Mouse (Mus musculus) MEL (cell line): ENCODE measurements at regions not wholly inside any gene's neighbourhood (a gene's known extent, or its start where the extent isn't known, plus 50 kb on each side); places are given as distances from the start of the nearest gene placed in this dataset.

Experiments used
- DNase-seq: peaks from one replicate; pipeline ENCODE4 v3.0.0; 2011; ENCODE audit warnings: low read depth, low spot score
- H3K27ac ChIP-seq: 2 replicates; pipeline ENCODE4 v1.5.1; 2012; ENCODE audit warnings: low read depth, mild to moderate bottlenecking, control low read depth, low read length, moderate library complexity; ENCODE audit not compliant: control insufficient read depth
- H3K27me3 ChIP-seq, 2 experiments: fragments of 150-350 bp in 1 of 2; sonication (generic) in 1 of 2; 2 replicates each; pipeline ENCODE4 v1.6.1; 2012; ENCODE audit warnings: low read length in 2 of 2, mild to moderate bottlenecking in 2 of 2, improper control_type of control experiment in 1 of 2, moderate library complexity in 1 of 2; ENCODE audit not compliant: insufficient read depth in 2 of 2, control insufficient read depth in 1 of 2
- H3K36me3 ChIP-seq, 2 experiments: 2 replicates each; pipeline ENCODE4 v1.6.1; 2012 to 2014; ENCODE audit warnings: low read length in 2 of 2, improper control_type of control experiment in 1 of 2, inconsistent platforms in 1 of 2, mild to moderate bottlenecking in 1 of 2; ENCODE audit not compliant: insufficient read depth in 2 of 2, control insufficient read depth in 1 of 2
- H3K4me1 ChIP-seq, 2 experiments: fragments of 150-350 bp in 1 of 2; sonication (generic) in 1 of 2; 2 replicates each; pipeline ENCODE4 v1.6.1; 2012; ENCODE audit warnings: low read length in 2 of 2, improper control_type of control experiment in 1 of 2, mild to moderate bottlenecking in 1 of 2; ENCODE audit not compliant: insufficient read depth in 2 of 2, control insufficient read depth in 1 of 2
- H3K4me3 ChIP-seq, 2 experiments: fragments of 150-350 bp in 1 of 2; sonication (generic) in 1 of 2; 2 replicates each; pipeline ENCODE4 v1.5.1; 2012; ENCODE audit warnings: low read depth in 2 of 2, low read length in 2 of 2, mild to moderate bottlenecking in 2 of 2, moderate library complexity in 2 of 2, control low read depth in 1 of 2, improper control_type of control experiment in 1 of 2; ENCODE audit not compliant: control insufficient read depth in 1 of 2, insufficient read depth in 1 of 2
- H3K79me2 ChIP-seq: 2 replicates; pipeline ENCODE4 v1.6.1; 2012; ENCODE audit warnings: mild to moderate bottlenecking, low read length, moderate library complexity; ENCODE audit not compliant: control insufficient read depth, poor library complexity, insufficient read depth
- H3K9ac ChIP-seq: 2 replicates; pipeline ENCODE4 v1.6.1; 2012; ENCODE audit warnings: low read depth, mild to moderate bottlenecking, control low read depth, low read length, moderate library complexity; ENCODE audit not compliant: control insufficient read depth, poor library complexity, severe bottlenecking
- H3K9me3 ChIP-seq: fragments of 150-350 bp; sonication (generic); replicated peaks from 2 replicates; pipeline ENCODE4 v1.6.1; 2012; ENCODE audit warnings: mild to moderate bottlenecking, low read length, improper control_type of control experiment, moderate library complexity; ENCODE audit not compliant: insufficient read depth
- BHLHE40 ChIP-seq: IDR thresholded peaks from 2 replicates; pipeline ENCODE4 v1.6.1; 2012; ENCODE audit warnings: low read depth, mild to moderate bottlenecking, inconsistent platforms, low read length, improper control_type of control experiment, borderline replicate concordance
- CHD2 ChIP-seq: IDR thresholded peaks from 2 replicates; pipeline ENCODE4 v1.6.1; 2011; ENCODE audit warnings: low read length, improper control_type of control experiment
- E2F4 ChIP-seq: IDR thresholded peaks from 2 replicates; pipeline ENCODE4 v1.6.1; 2011; ENCODE audit warnings: low read depth, low read length, improper control_type of control experiment, borderline replicate concordance
- ELF1 ChIP-seq: IDR thresholded peaks from 2 replicates; pipeline ENCODE4 v1.6.1; 2014; ENCODE audit warnings: low read depth, mild to moderate bottlenecking, inconsistent platforms, low read length, improper control_type of control experiment, moderate library complexity
- ETS1 ChIP-seq: IDR thresholded peaks from 2 replicates; pipeline ENCODE4 v1.6.1; 2012; ENCODE audit warnings: low read depth, mild to moderate bottlenecking, inconsistent platforms, low read length, improper control_type of control experiment, moderate library complexity
- GATA1 ChIP-seq: IDR thresholded peaks from 2 replicates; pipeline ENCODE4 v1.6.1; 2011; ENCODE audit warnings: low read depth, low read length, improper control_type of control experiment
- HCFC1 ChIP-seq: IDR thresholded peaks from 2 replicates; pipeline ENCODE4 v1.6.1; 2012; ENCODE audit warnings: low read depth, mild to moderate bottlenecking, inconsistent platforms, low read length, improper control_type of control experiment, moderate library complexity
- JUND ChIP-seq: IDR thresholded peaks from 2 replicates; pipeline ENCODE4 v1.6.1; 2011; ENCODE audit warnings: low read depth, mild to moderate bottlenecking, improper control_type of control experiment, low read length
- MAFK ChIP-seq: IDR thresholded peaks from 2 replicates; pipeline ENCODE4 v1.6.1; 2011; ENCODE audit warnings: low read depth, mild to moderate bottlenecking, low read length, improper control_type of control experiment, borderline replicate concordance
- MAZ ChIP-seq: IDR thresholded peaks from 2 replicates; pipeline ENCODE4 v1.6.1; 2012; ENCODE audit warnings: low read depth, mild to moderate bottlenecking, inconsistent platforms, low read length, improper control_type of control experiment
- MXI1 ChIP-seq: IDR thresholded peaks from 2 replicates; pipeline ENCODE4 v1.6.1; 2011; ENCODE audit warnings: mild to moderate bottlenecking, low read depth, low read length, improper control_type of control experiment
- MYB ChIP-seq: IDR thresholded peaks from 2 replicates; pipeline ENCODE4 v1.6.1; 2011; ENCODE audit warnings: mild to moderate bottlenecking, low read depth, low read length, improper control_type of control experiment
- NELFE ChIP-seq: IDR thresholded peaks from 2 replicates; pipeline ENCODE4 v1.6.1; 2011; ENCODE audit warnings: low read depth, low read length, improper control_type of control experiment
- NRF1 ChIP-seq: IDR thresholded peaks from 2 replicates; pipeline ENCODE4 v1.6.1; 2014; ENCODE audit warnings: low read depth, mild to moderate bottlenecking, inconsistent platforms, low read length, improper control_type of control experiment, moderate library complexity; ENCODE audit not compliant: poor library complexity, insufficient read depth, severe bottlenecking
- POLR2A ChIP-seq, 2 experiments: IDR thresholded peaks; 2 replicates each; pipeline ENCODE4 v1.6.1; 2011 to 2012; ENCODE audit warnings: low read length in 2 of 2, mild to moderate bottlenecking in 2 of 2, control low read depth in 1 of 2, improper control_type of control experiment in 1 of 2, low read depth in 1 of 2, moderate library complexity in 1 of 2; ENCODE audit not compliant: control insufficient read depth in 1 of 2, insufficient read depth in 1 of 2, poor library complexity in 1 of 2
- POLR2AphosphoS5 ChIP-seq: IDR thresholded peaks from 2 replicates; pipeline ENCODE4 v1.6.1; 2012; ENCODE audit warnings: low read depth, borderline replicate concordance, mild to moderate bottlenecking, inconsistent platforms, low read length, moderate library complexity, mixed read lengths
- RCOR1 ChIP-seq: IDR thresholded peaks from 2 replicates; pipeline ENCODE4 v1.6.1; 2012; ENCODE audit warnings: low read depth, mild to moderate bottlenecking, inconsistent platforms, low read length, improper control_type of control experiment
- SMC3 ChIP-seq: IDR thresholded peaks from 2 replicates; pipeline ENCODE4 v1.6.1; 2011; ENCODE audit warnings: low read depth, low read length, improper control_type of control experiment
- TAL1 ChIP-seq: IDR thresholded peaks from 2 replicates; pipeline ENCODE4 v1.6.1; 2012; ENCODE audit warnings: mild to moderate bottlenecking, inconsistent platforms, low read length, moderate library complexity, mixed read lengths
- TBP ChIP-seq: IDR thresholded peaks from 2 replicates; pipeline ENCODE4 v1.8.0; 2011; ENCODE audit warnings: low read depth, low read length, improper control_type of control experiment
- TCF12 ChIP-seq: IDR thresholded peaks from 2 replicates; pipeline ENCODE4 v1.6.1; 2014; ENCODE audit warnings: low read depth, mild to moderate bottlenecking, inconsistent platforms, low read length, improper control_type of control experiment, moderate library complexity
- UBTF ChIP-seq: IDR thresholded peaks from 2 replicates; pipeline ENCODE4 v1.6.1; 2012; ENCODE audit warnings: low read depth, mild to moderate bottlenecking, inconsistent platforms, low read length, improper control_type of control experiment, moderate library complexity, borderline replicate concordance; ENCODE audit not compliant: insufficient read depth
- USF1 ChIP-seq: IDR thresholded peaks from 2 replicates; pipeline ENCODE4 v1.6.1; 2014; ENCODE audit warnings: low read depth, mild to moderate bottlenecking, inconsistent platforms, low read length, improper control_type of control experiment, moderate library complexity
- ZKSCAN1 ChIP-seq: IDR thresholded peaks from 2 replicates; pipeline ENCODE4 v1.6.1; 2012; ENCODE audit warnings: low read depth, mild to moderate bottlenecking, inconsistent platforms, low read length, improper control_type of control experiment, moderate library complexity
- ZMIZ1 ChIP-seq: IDR thresholded peaks from 2 replicates; pipeline ENCODE4 v1.6.1; 2012; ENCODE audit warnings: low read depth, mild to moderate bottlenecking, inconsistent platforms, low read length, improper control_type of control experiment, moderate library complexity
- ZNF384 ChIP-seq: IDR thresholded peaks from 2 replicates; pipeline ENCODE4 v1.6.1; 2012; ENCODE audit warnings: low read depth, mild to moderate bottlenecking, inconsistent platforms, low read length, improper control_type of control experiment

- Histone ChIP-seq H3K4me3 (no peak overlapping the region), H3K79me2 (no peaks in the 10 kb centered on the region)
- TF ChIP-seq USF1 (no peak), SMC3 (no peak), ZKSCAN1 (no peak), JUND (no peak), ELF1 (no peak), NRF1 (no peak), TCF12 (no peak), HCFC1 (no peak), POLR2AphosphoS5 (no peak), E2F4 (no peak), ETS1 (no peak), ZNF384 (no peak), TBP (no peak), MAFK (no peak), ZMIZ1 (no peak)
- TF ChIP-seq, all 39 proteins: peak for 0
- no peaks in the 10 kb centered on the region for H3K27me3 ChIP-seq
- no peak for DNase-seq
- H3K36me3 ChIP-seq, result no peaks in the 10 kb centered on the region
- no peaks in the 10 kb centered on the region for H3K4me1 ChIP-seq
- no peaks in the 10 kb centered on the region for H3K9me3 ChIP-seq
- no peak overlapping the region for H3K9ac ChIP-seq
- no peak overlapping the region for H3K27ac ChIP-seq
Observed at GRCm38 (mm10) chr16:87224024-87224423, 130.0 kb upstream of the N6amt1 start.

GRCm38 (mm10) chr16:87220611-87221010, 133.4 kb upstream of the N6amt1 start:
- no peak for TF ChIP-seq RCOR1
- TF ChIP-seq ZMIZ1, result no peak
- no peak for TF ChIP-seq E2F4
- TF ChIP-seq GATA1, result no peak
- no peak for TF ChIP-seq SMC3
- no peak for TF ChIP-seq UBTF
- no peak for TF ChIP-seq TAL1
- no peak for TF ChIP-seq HCFC1
- TF ChIP-seq BHLHE40, result no peak
- no peak for TF ChIP-seq ZKSCAN1
- no peak for TF ChIP-seq POLR2A (IDR thresholded peaks at IDR 0.05; ENCODE audit: control insufficient read depth in 1 of 2, insufficient read depth in 1 of 2, low read depth in 1 of 2, low read length in 2 of 2, poor library complexity in 1 of 2)
- no peak for TF ChIP-seq CHD2
- TF ChIP-seq MYB, result no peak
- TF ChIP-seq MXI1, result no peak
- TF ChIP-seq NELFE, result no peak
- no peak for TF ChIP-seq POLR2AphosphoS5
- no peak for TF ChIP-seq MAZ
- no peak for TF ChIP-seq ELF1
- TF ChIP-seq JUND, result no peak

More at GRCm38 (mm10) chr16:87220611-87221010, 133.4 kb upstream of the N6amt1 start:
- Histone ChIP-seq H3K9me3 (no peaks in the 10 kb centered on the region), H3K4me3 (no peak overlapping the region), H3K27me3 (no peaks in the 10 kb centered on the region), H3K9ac (no peak overlapping the region), H3K36me3 (no peaks in the 10 kb centered on the region), H3K79me2 (no peaks in the 10 kb centered on the region), H3K4me1 (no peaks in the 10 kb centered on the region), H3K27ac (no peak overlapping the region)
- DNase-seq, result no peak
